In the genomic region with DNA sequence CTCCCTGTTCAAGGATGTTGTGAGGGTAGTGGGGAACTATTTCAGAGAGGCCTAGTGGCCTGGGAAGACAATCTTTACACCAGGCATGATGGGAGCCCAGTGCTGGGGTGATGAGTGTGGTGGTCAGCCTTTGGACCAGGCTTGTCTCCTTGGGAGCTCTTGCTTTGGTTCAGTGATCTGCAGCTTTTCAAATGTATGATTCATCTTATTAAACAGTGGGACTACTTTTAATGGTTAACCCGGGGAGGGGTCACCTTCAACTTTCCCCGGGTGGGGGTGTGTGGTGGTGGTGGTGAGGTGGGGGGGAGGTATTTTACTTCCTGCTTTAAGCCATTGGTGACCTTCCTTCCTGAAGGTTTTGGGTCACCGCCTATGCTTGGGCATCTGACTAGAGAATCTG, we compare ENCODE assay signal across 19 mouse cellular contexts. TPM values are rescaled to one million over a fixed set of nuclear protein-coding genes. Genes with fewer than 3 reads are reported as not detected.
DNase-seq lines count a peak whose midpoint lies in the region; ATAC-seq and TF ChIP-seq lines count a peak whose summit lies in the region.
"Had no signal": no experiment of that assay in that cellular context is flagged by ENCODE, and none has a peak within 500 bp of the region (broad histone marks: within the 10 kb centered on the region; RNA-seq: fewer than 3 reads in every experiment).

No protein-coding gene starts in this region.

- intact Hi-C loops in left cerebral cortex, adult 2 months (cut with DNase I) = no loop called here

- no peak for ATAC-seq in forebrain, embryonic 14.5 days
- no peak for ATAC-seq in forebrain, embryonic 12.5 days (ENCODE audit: low FRiP score)
- ATAC-seq in megakaryocyte-erythroid progenitor cell, adult 5-6 weeks (replicated peaks; ENCODE audit: low FRiP score, low TSS enrichment, poor library complexity, severe bottlenecking) = no peak
- ATAC-seq: liver, embryonic 12.5 days had no signal

- peaks cover 5% of the 10 kb centered on the region; the same call in 1 of the 2 replicates for H3K4me1 ChIP-seq in forebrain, embryonic 14.5 days (ENCODE audit: control insufficient read depth, insufficient read depth, low read length)
- H3K4me1 ChIP-seq in forebrain, embryonic 12.5 days = peaks cover 23% of the 10 kb centered on the region

- no peak for DNase-seq in forebrain, embryonic 14.5 days (ENCODE audit: low spot score)
- DNase-seq in left cerebral cortex, adult 2 months (ENCODE audit: extremely low spot score in 1 of 2, low spot score in 2 of 2) = no peak
- DNase-seq in left cerebral cortex, adult 8-10 months (ENCODE audit: low spot score in 2 of 2) = no peak
- peak; percentile 70 for DNase-seq in kidney, postnatal 10 days
- no peak for DNase-seq in testis, postnatal 10 days (ENCODE audit: low spot score)
- no peak for DNase-seq in T-cell, adult 2 months (ENCODE audit: low spot score)
- DNase-seq: B cell, adult 2 months; cerebellum, postnatal 25 days; lung, postnatal 10 days; thymus, adult 18-20 months had no signal

- H3K4me2 ChIP-seq in forebrain, embryonic 14.5 days (ENCODE audit: low read length) = no peak overlapping the region
- no peak overlapping the region for H3K4me2 ChIP-seq in forebrain, embryonic 12.5 days

- H3K27ac ChIP-seq in forebrain, embryonic 14.5 days (ENCODE audit: low read depth, low read length) = no peak overlapping the region
- no peak overlapping the region for H3K27ac ChIP-seq in forebrain, embryonic 12.5 days
- H3K27ac ChIP-seq in left cerebral cortex, adult 2 months = peak overlapping the region; percentile 87
- H3K27ac ChIP-seq: liver, embryonic 12.5 days; midbrain, embryonic 12.5 days had no signal

- no peak overlapping the region for H3K9ac ChIP-seq in forebrain, embryonic 14.5 days (ENCODE audit: low read length)
- no peak overlapping the region for H3K9ac ChIP-seq in forebrain, embryonic 12.5 days
- H3K9ac ChIP-seq: liver, embryonic 12.5 days had no signal

- H3K27me3 ChIP-seq in forebrain, embryonic 14.5 days (replicated peaks; ENCODE audit: control insufficient read depth, insufficient read depth, low read length) = peaks cover 17% of the 10 kb centered on the region
- peaks cover 62% of the 10 kb centered on the region for H3K27me3 ChIP-seq in forebrain, embryonic 12.5 days

- H3K36me3 ChIP-seq in forebrain, embryonic 14.5 days (ENCODE audit: control insufficient read depth, insufficient read depth, low read length) = no peaks in the 10 kb centered on the region
- no peaks in the 10 kb centered on the region for H3K36me3 ChIP-seq in forebrain, embryonic 12.5 days (replicated peaks)
- H3K36me3 ChIP-seq: G1E; liver, embryonic 12.5 days; midbrain, embryonic 12.5 days had no signal

- 88% methylated on average over 3 of the region's 3 CpGs for WGBS in forebrain, embryonic 14.5 days
- WGBS in forebrain, embryonic 12.5 days = 90% methylated on average over 3 of the region's 3 CpGs

- H3K9me3 ChIP-seq in forebrain, embryonic 14.5 days (replicated peaks; ENCODE audit: control insufficient read depth, low read length) = no peaks in the 10 kb centered on the region
- H3K9me3 ChIP-seq in forebrain, embryonic 12.5 days = no peaks in the 10 kb centered on the region
- H3K9me3 ChIP-seq: G1E; liver, embryonic 12.5 days; midbrain, embryonic 12.5 days had no signal

- TF ChIP-seq CTCF in left cerebral cortex, adult 2 months (IDR thresholded peaks at IDR 0.05) = no peak

- H3K4me3 ChIP-seq in forebrain, embryonic 14.5 days (ENCODE audit: low read depth, low read length) = 0 out of 2 replicates have a peak overlapping the region, but pooled peaks have one; percentile 36
- no peak overlapping the region for H3K4me3 ChIP-seq in forebrain, embryonic 12.5 days (replicated peaks)
- peak overlapping the region; percentile 76 for H3K4me3 ChIP-seq in left cerebral cortex, adult 2 months

RNA-seq across cellular contexts. Expression of a gene that starts 1.8 kb away (rescaled TPM):
- polyA plus RNA-seq in forebrain, embryonic 14.5 days (2014; fragmentation: Nextera tagmentation; extraction: Ambion mirVana) = 8.2 and 9.7 TPM in 2 replicates
- polyA plus RNA-seq in forebrain, embryonic 12.5 days (2016; fragmentation: Nextera tagmentation; extraction: Ambion mirVana) = 1.2 and 1.6 TPM in 2 replicates
- 10 to 100 TPM; 14.9 to 17.1 TPM for total RNA-seq in left cerebral cortex, adult 2 months (2021)
- total RNA-seq in left cerebral cortex, adult 8-10 months (2022) = 10 to 100 TPM; 15.2 to 16.7 (median 16.1) TPM
- 1.9 and 4.2 TPM in 2 replicates for total RNA-seq in megakaryocyte-erythroid progenitor cell, adult 5-6 weeks (2014; fragmentation: Nextera tagmentation)
- 1.4 and 3.0 TPM in 2 replicates for total RNA-seq in megakaryocyte-erythroid progenitor cell, adult 5-6 weeks (2017)
- polyA plus RNA-seq: G1E had no signal

RNA-seq across cellular contexts. Expression of a gene that starts 18.7 kb away (rescaled TPM):
- 0.15 and 0.17 TPM in 2 replicates for polyA plus RNA-seq in forebrain, embryonic 14.5 days (2014; fragmentation: Nextera tagmentation; extraction: Ambion mirVana)
- polyA plus RNA-seq in forebrain, embryonic 12.5 days (2016; fragmentation: Nextera tagmentation; extraction: Ambion mirVana) = 0.36 TPM in 2 replicates
- under 1 TPM; 0.77 to 0.81 TPM for total RNA-seq in left cerebral cortex, adult 2 months (2021)
- 1 to 10 TPM in 1 of 4 experiments, under 1 TPM in 3; 0.77 to 1.0 (median 0.83) TPM for total RNA-seq in left cerebral cortex, adult 8-10 months (2022)
- 7.1 and 7.8 TPM in 2 replicates for total RNA-seq in megakaryocyte-erythroid progenitor cell, adult 5-6 weeks (2014; fragmentation: Nextera tagmentation)
- total RNA-seq in megakaryocyte-erythroid progenitor cell, adult 5-6 weeks (2017) = 1.4 and 8.0 TPM in 2 replicates
- polyA plus RNA-seq: G1E had no signal

RNA-seq across cellular contexts. Expression of a gene that starts 26.5 kb away (rescaled TPM):
- polyA plus RNA-seq in forebrain, embryonic 14.5 days (2014; fragmentation: Nextera tagmentation; extraction: Ambion mirVana) = 16.7 and 17.4 TPM in 2 replicates
- 13.4 and 14.9 TPM in 2 replicates for polyA plus RNA-seq in forebrain, embryonic 12.5 days (2016; fragmentation: Nextera tagmentation; extraction: Ambion mirVana)
- total RNA-seq in left cerebral cortex, adult 2 months (2021) = 1 to 10 TPM; 6.3 to 8.3 TPM
- 1 to 10 TPM; 7.7 to 9.5 (median 7.8) TPM for total RNA-seq in left cerebral cortex, adult 8-10 months (2022)
- total RNA-seq in megakaryocyte-erythroid progenitor cell, adult 5-6 weeks (2014; fragmentation: Nextera tagmentation) = 1.7 and 1.9 TPM in 2 replicates
- total RNA-seq in megakaryocyte-erythroid progenitor cell, adult 5-6 weeks (2017) = 2.0 and 3.0 TPM in 2 replicates
- polyA plus RNA-seq: G1E had no signal

RNA-seq across cellular contexts. Expression of a gene that starts 34.6 kb away (rescaled TPM):
- not detected in 2 replicates for polyA plus RNA-seq in forebrain, embryonic 14.5 days (2014; fragmentation: Nextera tagmentation; extraction: Ambion mirVana)
- not detected in 2 replicates for polyA plus RNA-seq in forebrain, embryonic 12.5 days (2016; fragmentation: Nextera tagmentation; extraction: Ambion mirVana)
- total RNA-seq in left cerebral cortex, adult 2 months (2021) = not detected
- total RNA-seq in left cerebral cortex, adult 8-10 months (2022) = 1 to 10 TPM in 1 of 4 experiments, not detected in 3; 1.6 TPM
- total RNA-seq in megakaryocyte-erythroid progenitor cell, adult 5-6 weeks (2014; fragmentation: Nextera tagmentation) = not detected in 2 replicates
- total RNA-seq in megakaryocyte-erythroid progenitor cell, adult 5-6 weeks (2017) = not detected in 2 replicates
- total RNA-seq: G1E; left cerebral cortex, postnatal 14 days; neutrophil, adult 5-6 weeks had no signal
- polyA plus RNA-seq: embryonic facial prominence, embryonic 14.5 days; G1E; large intestine, adult 2 months; liver, embryonic 12.5 days had no signal

RNA-seq across cellular contexts. Expression of a gene that starts 34.7 kb away (rescaled TPM):
- polyA plus RNA-seq in forebrain, embryonic 14.5 days (2014; fragmentation: Nextera tagmentation; extraction: Ambion mirVana) = 27.3 and 34.3 TPM in 2 replicates
- polyA plus RNA-seq in forebrain, embryonic 12.5 days (2016; fragmentation: Nextera tagmentation; extraction: Ambion mirVana) = 46.7 and 50.0 TPM in 2 replicates
- 10 to 100 TPM; 56.5 to 58.0 TPM for total RNA-seq in left cerebral cortex, adult 2 months (2021)
- total RNA-seq in left cerebral cortex, adult 8-10 months (2022) = 10 to 100 TPM; 62.2 to 67.3 (median 64.6) TPM
- 9.7 and 17.1 TPM in 2 replicates for total RNA-seq in megakaryocyte-erythroid progenitor cell, adult 5-6 weeks (2014; fragmentation: Nextera tagmentation)
- total RNA-seq in megakaryocyte-erythroid progenitor cell, adult 5-6 weeks (2017) = 9.8 and 14.7 TPM in 2 replicates
- polyA plus RNA-seq: G1E had no signal
